Mouse (Mus musculus): ENCODE measurements around the gene Sat1.
A peak's percentile ranks its signal among the peaks of the same experiment; 100 is the strongest.

DNA sequence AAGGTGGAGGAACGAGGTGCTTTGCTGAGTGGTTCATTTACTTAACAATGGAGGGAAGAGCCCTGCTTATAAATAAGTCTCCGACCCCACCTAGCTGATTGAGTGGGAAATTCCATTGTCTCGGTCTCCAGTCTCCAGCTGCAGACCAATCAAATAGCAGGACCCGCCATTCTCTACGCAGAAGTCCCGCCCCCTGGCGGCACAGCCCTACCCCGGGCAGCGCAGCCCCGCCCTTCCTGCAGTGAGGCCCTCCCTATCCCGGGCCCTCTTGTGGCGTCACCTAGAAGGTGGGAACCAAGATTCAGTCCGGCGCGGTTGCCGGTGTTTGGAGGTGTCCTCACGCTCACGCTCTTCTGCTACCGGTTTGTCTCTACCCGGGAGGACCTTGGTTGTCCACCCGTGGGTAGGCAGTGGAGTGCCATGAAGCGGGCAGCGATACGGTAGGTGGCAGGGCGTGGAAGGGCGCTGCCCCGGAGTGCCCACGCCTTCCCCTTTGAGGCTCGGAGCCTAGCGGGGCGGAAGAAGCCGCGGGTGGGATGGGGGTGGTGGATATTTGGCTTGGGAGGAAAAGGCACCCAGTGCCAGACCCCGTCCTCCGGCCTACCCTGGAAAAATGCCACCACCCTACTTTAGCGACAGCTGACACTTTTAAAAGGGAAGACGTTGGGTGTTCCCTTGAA is 46.1 kb upstream of the Sat1 start, which contains the start of gene Acot9:
- TF ChIP-seq CTCF (IDR thresholded peaks at IDR 0.05; ENCODE audit: insufficient read depth, low read length) (no peak), POLR2A (IDR thresholded peaks at IDR 0.05; ENCODE audit: borderline replicate concordance, extremely low read depth, low read depth, low read length) (peak; percentile 97)

All from lung, adult 2 months (tissue).